Mouse (Mus musculus) ES-Bruce4 (cell line): Measurements from ENCODE around the gene Sema3g. TPM values are rescaled to one million over a fixed set of nuclear protein-coding genes. Genes with fewer than 3 reads are reported as not detected.

ENCODE experiments used
- H3K27ac ChIP-seq: 2 replicates; pipeline ENCODE4 v1.5.1; 2012; ENCODE audit warnings: low read length, inconsistent platforms; ENCODE audit not compliant: insufficient read depth
- H3K27me3 ChIP-seq: 2 replicates; pipeline ENCODE4 v1.6.1; 2012; ENCODE audit warnings: mild to moderate bottlenecking, low read length, inconsistent platforms; ENCODE audit not compliant: control insufficient read depth, poor library complexity, insufficient read depth, severe bottlenecking
- H3K36me3 ChIP-seq: 2 replicates; pipeline ENCODE4 v1.6.1; 2012; ENCODE audit warnings: inconsistent platforms, mild to moderate bottlenecking, low read length, moderate library complexity; ENCODE audit not compliant: control insufficient read depth, poor library complexity, insufficient read depth, severe bottlenecking
- H3K4me1 ChIP-seq: one replicate; pipeline ENCODE4 v1.8.1; 2011; ENCODE audit warnings: low read length; ENCODE audit not compliant: control insufficient read depth, insufficient read depth
- H3K4me3 ChIP-seq: 2 replicates; pipeline ENCODE4 v1.5.1; 2011; ENCODE audit warnings: low read depth, mild to moderate bottlenecking, low read length
- H3K9ac ChIP-seq: 2 replicates; pipeline ENCODE4 v1.6.1; 2012; ENCODE audit warnings: low read depth, mild to moderate bottlenecking, inconsistent platforms; ENCODE audit not compliant: poor library complexity, severe bottlenecking
- H3K9me3 ChIP-seq: replicated peaks from 2 replicates; pipeline ENCODE4 v1.6.1; 2012; ENCODE audit warnings: mild to moderate bottlenecking, low read length, inconsistent platforms; ENCODE audit not compliant: control insufficient read depth, poor library complexity, insufficient read depth, severe bottlenecking
- CTCF ChIP-seq: IDR thresholded peaks from one replicate; pipeline ENCODE4 v1.8.1; 2011; ENCODE audit warnings: low read depth, low read length
- EP300 ChIP-seq: IDR thresholded peaks from 2 replicates; pipeline ENCODE4 v1.6.1; 2011; ENCODE audit warnings: low read depth, low read length; ENCODE audit not compliant: insufficient read depth
- POLR2A ChIP-seq: IDR thresholded peaks from one replicate; pipeline ENCODE4 v1.8.1; 2011; ENCODE audit warnings: low read length; ENCODE audit not compliant: insufficient read depth
- polyA plus RNA-seq: library from polyadenylated mRNA; stranded (reverse); fragments of >200 nt; gene quantifications from 2 replicates; pipeline ENCODE4 v1.2.4, GENCODE M21; 2011; ENCODE audit warnings: low read depth; ENCODE audit not compliant: missing spikeins, insufficient read depth, insufficient read length

Sema3g gene
- not detected in 2 replicates for polyA plus RNA-seq

DNA sequence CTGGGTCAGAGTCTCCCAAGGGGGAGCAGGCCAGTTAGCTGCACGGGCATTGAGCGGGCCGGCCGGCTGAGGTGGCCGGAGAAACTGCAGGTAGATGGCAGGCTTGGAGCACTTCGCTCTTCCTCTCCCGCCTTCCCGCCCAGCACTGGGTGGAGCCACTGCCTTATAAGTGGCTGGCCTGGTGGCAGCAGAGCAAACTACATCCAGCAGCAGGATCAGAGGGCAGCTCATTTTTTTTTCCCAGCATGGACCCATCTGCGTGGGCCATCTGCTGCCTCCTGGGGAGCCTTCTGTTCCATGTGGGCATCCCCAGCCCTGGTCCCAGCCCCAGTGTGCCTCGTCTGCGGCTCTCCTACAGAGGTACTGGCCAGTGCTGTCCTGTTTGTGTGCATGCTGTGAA, at the start of gene Sema3g:
Gene Sema3g, plus strand, starts transcription at position 195 of the 400 bp plus-strand sequence.
- H3K27ac ChIP-seq, result no peak within 1 kb of the TSS
- TF ChIP-seq CTCF, result peak; percentile 48
- no peak for TF ChIP-seq EP300
- TF ChIP-seq POLR2A, result no peak
- no peaks in the 10 kb centered on the region for H3K4me1 ChIP-seq
- no peaks in the 10 kb centered on the region for H3K27me3 ChIP-seq
- H3K4me3 ChIP-seq, result no peak within 1 kb of the TSS
- no peaks in the 10 kb centered on the region for H3K36me3 ChIP-seq
- no peak within 1 kb of the TSS for H3K9ac ChIP-seq
- no peaks in the 10 kb centered on the region for H3K9me3 ChIP-seq

DNA sequence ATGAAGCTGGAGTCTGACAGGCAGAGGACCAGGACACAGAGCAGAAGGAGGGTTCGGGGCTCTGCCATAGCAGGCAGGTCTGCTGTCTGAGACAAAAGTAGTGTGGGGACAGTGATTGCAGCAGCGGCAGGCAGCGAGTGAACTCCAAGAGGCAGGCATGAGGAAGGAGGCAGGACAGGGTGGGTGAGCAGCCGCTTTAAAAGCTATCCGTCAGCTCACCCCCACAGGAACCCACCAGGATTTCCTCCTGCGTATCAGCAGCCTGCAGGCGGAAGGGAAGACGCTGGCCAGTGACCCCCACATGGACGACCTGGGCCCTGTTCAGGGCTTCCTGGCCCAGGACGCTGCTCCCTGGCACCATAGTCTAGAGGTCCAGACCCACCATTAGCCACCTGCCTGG, 49.2 kb upstream of the Sema3g start, which contains the start of gene Stab1:
Gene Stab1, minus strand, starts transcription at position 217 of the 400 bp plus-strand sequence.
- TF ChIP-seq POLR2A (no peak), EP300 (no peak), CTCF (no peak)
- Histone ChIP-seq H3K4me1 (no peaks in the 10 kb centered on the region), H3K27me3 (no peaks in the 10 kb centered on the region), H3K36me3 (peaks cover 24% of the 10 kb centered on the region), H3K9me3 (no peaks in the 10 kb centered on the region), H3K9ac (no peak within 1 kb of the TSS), H3K27ac (no peak within 1 kb of the TSS), H3K4me3 (no peak within 1 kb of the TSS)

DNA sequence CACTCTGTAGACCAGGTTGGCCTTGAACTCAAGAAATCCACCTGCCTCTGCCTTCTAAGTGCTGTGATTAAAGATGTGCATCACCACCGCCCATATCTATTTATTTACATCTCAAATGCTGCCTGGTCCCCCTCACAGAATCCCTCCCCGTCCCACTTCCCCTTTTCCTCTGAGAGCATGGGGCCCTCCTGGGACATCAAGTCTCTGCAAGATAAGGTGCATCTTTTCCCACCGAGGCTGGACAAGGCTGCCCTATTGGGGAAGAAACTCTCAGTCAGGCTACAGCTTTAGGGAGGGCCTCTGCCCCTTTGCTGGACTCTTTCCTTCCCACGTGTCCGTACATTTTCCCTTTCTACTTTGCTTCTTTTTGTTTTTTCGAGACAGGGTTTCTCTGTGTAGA, 48.2 kb upstream of the Sema3g start:
- H3K9ac ChIP-seq, result no peak overlapping the region
- H3K9me3 ChIP-seq, result no peaks in the 10 kb centered on the region
- H3K27me3 ChIP-seq, result no peaks in the 10 kb centered on the region
- H3K36me3 ChIP-seq, result peaks cover 24% of the 10 kb centered on the region
- H3K4me3 ChIP-seq, result no peak overlapping the region
- H3K27ac ChIP-seq, result no peak overlapping the region
- TF ChIP-seq CTCF, result no peak
- no peaks in the 10 kb centered on the region for H3K4me1 ChIP-seq

DNA sequence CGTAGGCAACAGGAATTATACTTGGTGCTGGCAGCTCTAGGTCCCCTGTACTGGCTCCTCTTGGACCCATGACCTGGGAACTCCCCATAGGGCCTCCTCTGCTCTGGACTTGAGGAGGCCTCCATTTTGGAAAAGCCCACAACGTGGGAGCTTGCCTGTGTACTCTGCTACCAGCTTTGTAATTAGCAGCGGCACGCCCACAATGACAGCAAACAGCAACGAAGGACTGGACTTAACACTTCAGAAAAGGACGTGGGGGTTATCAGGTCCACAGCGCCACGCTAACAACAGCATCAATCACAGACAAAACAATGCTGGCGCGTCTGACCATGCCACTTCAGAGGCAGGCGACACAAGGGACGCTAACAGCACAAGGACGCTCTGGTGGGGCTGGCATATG, 46.7 kb upstream of the Sema3g start:
- Histone ChIP-seq H3K9ac (no peak overlapping the region), H3K4me1 (no peaks in the 10 kb centered on the region), H3K36me3 (peaks cover 27% of the 10 kb centered on the region), H3K27ac (no peak overlapping the region), H3K27me3 (no peaks in the 10 kb centered on the region), H3K4me3 (no peak overlapping the region), H3K9me3 (no peaks in the 10 kb centered on the region)
- no peak for TF ChIP-seq POLR2A
- no peak for TF ChIP-seq EP300
- no peak for TF ChIP-seq CTCF

DNA sequence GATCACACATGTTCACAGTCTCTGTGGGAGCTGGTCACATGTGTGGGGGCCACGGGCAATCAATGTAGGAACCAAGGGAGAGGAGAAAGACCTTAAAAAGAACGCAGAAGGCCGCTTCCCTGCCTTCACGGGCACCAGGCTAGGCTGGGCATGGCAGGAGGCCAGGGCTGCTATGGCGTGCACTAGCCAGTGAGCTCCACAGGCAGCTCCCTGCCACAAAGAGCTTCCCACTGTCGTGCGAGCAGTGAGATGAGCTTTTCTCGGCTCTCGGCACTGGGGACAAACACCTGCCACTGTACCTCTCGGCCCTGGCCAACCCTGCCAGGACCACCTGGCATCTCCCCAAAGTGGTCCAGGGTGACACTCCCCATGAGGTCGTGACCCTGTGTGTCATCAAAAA, 46.3 kb upstream of the Sema3g start:
- Histone ChIP-seq H3K36me3 (peaks cover 27% of the 10 kb centered on the region), H3K27me3 (no peaks in the 10 kb centered on the region), H3K9me3 (no peaks in the 10 kb centered on the region), H3K4me3 (no peak overlapping the region), H3K9ac (no peak overlapping the region), H3K27ac (no peak overlapping the region), H3K4me1 (no peaks in the 10 kb centered on the region)
- TF ChIP-seq CTCF (no peak), POLR2A (no peak), EP300 (no peak)

DNA sequence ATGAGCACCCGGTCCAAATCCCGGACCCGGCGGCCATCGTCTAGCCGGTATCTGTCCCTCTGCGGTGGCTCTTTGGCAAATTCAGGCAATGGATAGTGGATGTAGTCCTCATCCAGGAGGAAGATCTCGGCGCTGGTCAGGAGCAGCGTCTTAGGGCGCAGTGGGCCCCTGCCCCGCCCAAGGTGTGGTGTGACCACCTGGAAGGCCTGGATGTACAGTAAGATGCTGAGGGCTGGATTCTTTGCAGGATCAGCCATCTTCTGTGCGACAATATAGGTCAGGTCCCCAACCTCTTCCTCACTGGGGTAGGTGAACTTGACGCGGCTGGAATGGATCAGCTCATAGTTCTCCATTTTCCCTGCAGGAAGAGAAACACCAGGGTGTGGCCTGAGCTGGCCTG, 45.8 kb upstream of the Sema3g start:
- Histone ChIP-seq H3K4me1 (no peaks in the 10 kb centered on the region), H3K36me3 (peaks cover 27% of the 10 kb centered on the region), H3K9me3 (no peaks in the 10 kb centered on the region), H3K27ac (no peak overlapping the region), H3K27me3 (no peaks in the 10 kb centered on the region), H3K4me3 (no peak overlapping the region), H3K9ac (no peak overlapping the region)
- no peak for TF ChIP-seq POLR2A
- TF ChIP-seq EP300, result no peak
- no peak for TF ChIP-seq CTCF
